Mouse (Mus musculus): ENCODE data around the gene Cntnap1.

The Cntnap1 gene

GRCm38 (mm10) chr11:101187541-101187940 is 17.2 kb downstream of the Cntnap1 start:
- no peak for DNase-seq

GRCm38 (mm10) chr11:101188166-101188805 is 18.0 kb downstream of the Cntnap1 start:
- DNase-seq = no peak

- DNase-seq = no peak
Observed at GRCm38 (mm10) chr11:101189495-101190180, 19.3 kb downstream of the Cntnap1 start.

- DNase-seq = no peak
Observed at GRCm38 (mm10) chr11:101190181-101190912, 20.0 kb downstream of the Cntnap1 start.

GRCm38 (mm10) chr11:101190913-101191907 is 20.9 kb downstream of the Cntnap1 start:
- DNase-seq = no peak

- no peak for DNase-seq
Observed at GRCm38 (mm10) chr11:101191919-101192470, 21.7 kb downstream of the Cntnap1 start.

- no peak for DNase-seq
Observed at GRCm38 (mm10) chr11:101192646-101193045, 22.3 kb downstream of the Cntnap1 start.

- DNase-seq = no peak
Observed at GRCm38 (mm10) chr11:101193076-101193475, 22.8 kb downstream of the Cntnap1 start.

- DNase-seq = peak; percentile 10
Observed at GRCm38 (mm10) chr11:101194137-101194536, 23.8 kb downstream of the Cntnap1 start.

- DNase-seq = no peak
Observed at GRCm38 (mm10) chr11:101194643-101195042, 24.3 kb downstream of the Cntnap1 start.

- DNase-seq = no peak
Observed at GRCm38 (mm10) chr11:101195101-101195500, 24.8 kb downstream of the Cntnap1 start.

GRCm38 (mm10) chr11:101195571-101195970 is 25.2 kb downstream of the Cntnap1 start:
- no peak for DNase-seq

GRCm38 (mm10) chr11:101196175-101196574 is 25.9 kb downstream of the Cntnap1 start:
- DNase-seq = no peak

- no peak for DNase-seq
Observed at GRCm38 (mm10) chr11:101199555-101199954, 29.2 kb downstream of the Cntnap1 start.

- peak; percentile 36 for DNase-seq
Observed at GRCm38 (mm10) chr11:101200986-101201385, 30.7 kb downstream of the Cntnap1 start.

- no peak for DNase-seq
Observed at GRCm38 (mm10) chr11:101211970-101212369, 41.6 kb downstream of the Cntnap1 start.

GRCm38 (mm10) chr11:101216936-101217335 is 46.6 kb downstream of the Cntnap1 start:
- no peak for DNase-seq

GRCm38 (mm10) chr11:101218436-101219055 is 48.2 kb downstream of the Cntnap1 start:
- no peak for DNase-seq

GRCm38 (mm10) chr11:101220853-101221252 is 50.5 kb downstream of the Cntnap1 start:
- no peak for DNase-seq

GRCm38 (mm10) chr11:101221306-101221986 is 51.1 kb downstream of the Cntnap1 start:
- no peak for DNase-seq

- no peak for DNase-seq
Observed at GRCm38 (mm10) chr11:101224337-101224736, 54.0 kb downstream of the Cntnap1 start.

All from right cerebral cortex, postnatal 14 days (tissue).